Mouse (Mus musculus) urinary bladder, postnatal 25 days (tissue): Measurements from ENCODE around the gene Sult2a6.

Experiments used
- DNase-seq: peaks from one replicate; pipeline ENCODE4 v3.0.0; 2022; ENCODE audit warnings: low spot score

Sult2a6 gene

DNA sequence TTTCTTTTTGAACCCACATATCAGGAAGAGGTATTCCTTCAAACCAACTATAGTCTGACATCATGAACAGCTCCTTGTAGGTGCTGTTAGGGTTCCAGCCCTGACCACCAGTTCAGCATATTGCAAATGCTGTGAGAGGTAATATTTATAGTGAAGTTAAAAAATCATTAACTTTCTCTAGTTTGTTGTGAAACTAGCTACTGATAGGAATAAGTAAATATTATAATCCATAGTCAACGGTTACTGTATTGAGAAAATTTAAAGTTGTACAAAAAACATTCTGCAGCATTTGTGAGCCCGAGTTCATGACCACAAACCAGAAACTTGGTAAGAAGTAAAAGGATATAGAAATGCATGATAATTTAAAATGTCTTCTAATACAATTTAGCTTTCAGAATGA is at the start of gene Sult2a6:
Sult2a6 (minus strand) TSS at position 101 of the 400 bp plus-strand sequence.
- no peak for DNase-seq

- DNase-seq: no peak
These were observed 39.4 kb downstream of the Sult2a6 start for GRCm38 (mm10) chr7:14215231-14215630.

DNA sequence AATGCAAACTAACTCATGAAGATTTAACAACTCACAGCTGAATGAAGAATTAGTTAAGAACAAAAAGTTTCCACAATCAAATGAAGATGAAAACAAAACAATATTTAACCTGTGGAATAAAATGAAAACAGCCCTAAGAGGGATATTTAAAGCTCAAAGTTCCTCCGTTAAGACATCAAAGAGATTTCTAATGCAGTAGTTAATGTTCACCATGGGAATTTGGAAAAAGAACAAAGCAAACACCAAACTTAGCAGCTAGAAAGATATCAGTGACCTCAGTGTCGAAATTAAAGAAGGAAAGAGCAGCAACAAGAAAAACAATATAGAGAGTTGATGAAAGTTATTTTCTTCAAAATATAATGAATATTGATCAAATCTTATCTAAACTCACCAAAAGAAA is 51.3 kb downstream of the Sult2a6 start:
- no peak for DNase-seq

- no peak for DNase-seq
These were observed 52.2 kb downstream of the Sult2a6 start for GRCm38 (mm10) chr7:14202487-14202886.
